Mouse (Mus musculus) lung, embryonic 15.5 days (tissue): ENCODE data around the gene Pcgf2. TPM values are rescaled to one million over a fixed set of nuclear protein-coding genes. Genes with fewer than 3 reads are reported as not detected.

ENCODE experiments used
- ATAC-seq: fragments of 200-750 bp; cut with Nextera tagmentation; 2 replicates; pipeline ENCODE4 v1.8.0; 2017; ENCODE audit warnings: moderate number of reproducible peaks, borderline replicate concordance; ENCODE audit not compliant: low FRiP score, low TSS enrichment; ENCODE audit errors: extremely low read depth
- H3K27ac ChIP-seq: fragments of 300-500 bp; sonication (generic); 2 replicates; pipeline ENCODE4 v1.5.1; 2015; ENCODE audit warnings: moderate library complexity, mild to moderate bottlenecking, inconsistent platforms
- H3K27me3 ChIP-seq: fragments of 300-500 bp; sonication (generic); 2 replicates; pipeline ENCODE4 v1.6.1; 2015; ENCODE audit warnings: inconsistent platforms
- H3K36me3 ChIP-seq: fragments of 300-500 bp; sonication (generic); 2 replicates; pipeline ENCODE4 v1.6.1; 2015; ENCODE audit warnings: inconsistent platforms
- H3K4me1 ChIP-seq: fragments of 300-500 bp; sonication (generic); 2 replicates; pipeline ENCODE4 v1.6.1; 2015; ENCODE audit warnings: inconsistent platforms
- H3K4me2 ChIP-seq: fragments of 300-500 bp; sonication (generic); 2 replicates; pipeline ENCODE4 v1.6.1; 2015; ENCODE audit warnings: inconsistent platforms, mild to moderate bottlenecking, moderate library complexity
- H3K4me3 ChIP-seq: fragments of 300-500 bp; sonication (generic); 2 replicates; pipeline ENCODE4 v1.5.1; 2015; ENCODE audit warnings: mild to moderate bottlenecking, inconsistent platforms
- H3K9ac ChIP-seq: fragments of 300-500 bp; sonication (generic); 2 replicates; pipeline ENCODE4 v1.6.1; 2015; ENCODE audit warnings: inconsistent platforms
- H3K9me3 ChIP-seq: fragments of 300-500 bp; sonication (generic); 2 replicates; pipeline ENCODE4 v1.6.1; 2016; ENCODE audit warnings: inconsistent platforms
- WGBS: fragments of 180-500 bp; shearing (Covaris S2); methylation state at CpG from one replicate; pipeline ENCODE4 v1.1.7; 2015; 5-methylcytosine and 5-hydroxymethylcytosine counted together
- polyA plus RNA-seq: library from polyadenylated mRNA; unstranded; fragments of >200 nt; fragmentation: Nextera tagmentation; extraction: Ambion mirVana; gene quantifications from 2 replicates; pipeline ENCODE4 v1.2.1, GENCODE M21; 2015

Gene Pcgf2
- polyA plus RNA-seq, 1 experiment from 2014 or later, result 13.2 TPM

- no peaks in the 10 kb centered on the region for H3K9me3 ChIP-seq
- peaks cover 69% of the 10 kb centered on the region for H3K36me3 ChIP-seq
- H3K9ac ChIP-seq, result no peak overlapping the region
- 72% methylated on average over 11 of the region's 11 CpGs for WGBS
- H3K4me1 ChIP-seq, result peaks cover 50% of the 10 kb centered on the region
- no peak overlapping the region for H3K27ac ChIP-seq
- no peak overlapping the region for H3K4me3 ChIP-seq
- no peak overlapping the region for H3K4me2 ChIP-seq
- H3K27me3 ChIP-seq, result no peaks in the 10 kb centered on the region
- no peak for ATAC-seq
These were observed 27.1 kb downstream of the Pcgf2 start for GRCm38 (mm10) chr11:97673148-97673547.

GRCm38 (mm10) chr11:97671177-97671527 is 29.1 kb downstream of the Pcgf2 start:
- no peak for ATAC-seq
- Histone ChIP-seq H3K36me3 (peaks cover 69% of the 10 kb centered on the region), H3K27ac (no peak overlapping the region), H3K27me3 (no peaks in the 10 kb centered on the region), H3K9me3 (no peaks in the 10 kb centered on the region), H3K4me2 (no peak overlapping the region), H3K9ac (no peak overlapping the region), H3K4me3 (no peak overlapping the region), H3K4me1 (peaks cover 37% of the 10 kb centered on the region)
- 58% methylated on average over 2 of the region's 2 CpGs for WGBS

GRCm38 (mm10) chr11:97670234-97671176 is 29.8 kb downstream of the Pcgf2 start:
- peaks cover 32% of the 10 kb centered on the region for H3K4me1 ChIP-seq
- H3K27me3 ChIP-seq, result no peaks in the 10 kb centered on the region
- no peak for ATAC-seq
- WGBS, result 39% methylated on average over 13 of the region's 13 CpGs
- H3K9me3 ChIP-seq, result no peaks in the 10 kb centered on the region
- H3K27ac ChIP-seq, result peak overlapping the region; percentile 77
- H3K4me3 ChIP-seq, result no peak overlapping the region
- peak overlapping the region; percentile 5; the same call in 1 of the 2 replicates for H3K4me2 ChIP-seq
- 0 out of 2 replicates have a peak overlapping the region, but pooled peaks have one; percentile 20 for H3K9ac ChIP-seq
- H3K36me3 ChIP-seq, result peaks cover 73% of the 10 kb centered on the region

GRCm38 (mm10) chr11:97669829-97670228 is 30.5 kb downstream of the Pcgf2 start:
- Histone ChIP-seq H3K27ac (peak overlapping the region; percentile 77), H3K9me3 (no peaks in the 10 kb centered on the region), H3K4me1 (peaks cover 39% of the 10 kb centered on the region), H3K4me3 (no peak overlapping the region), H3K9ac (no peak overlapping the region), H3K27me3 (no peaks in the 10 kb centered on the region), H3K4me2 (peak overlapping the region; percentile 5; the same call in 1 of the 2 replicates), H3K36me3 (peaks cover 71% of the 10 kb centered on the region)
- peak; percentile 67; the same call in 1 of the 2 replicates for ATAC-seq
- WGBS, result 4% methylated on average over 6 of the region's 6 CpGs

GRCm38 (mm10) chr11:97669268-97669667 is 31.0 kb downstream of the Pcgf2 start:
- peaks cover 44% of the 10 kb centered on the region for H3K4me1 ChIP-seq
- no peak overlapping the region for H3K9ac ChIP-seq
- 46% methylated on average over 15 of the region's 15 CpGs for WGBS
- no peaks in the 10 kb centered on the region for H3K9me3 ChIP-seq
- peak overlapping the region; percentile 77 for H3K27ac ChIP-seq
- H3K4me2 ChIP-seq, result no peak overlapping the region; the same call in 1 of the 2 replicates
- no peak overlapping the region for H3K4me3 ChIP-seq
- peaks cover 65% of the 10 kb centered on the region for H3K36me3 ChIP-seq
- H3K27me3 ChIP-seq, result no peaks in the 10 kb centered on the region
- ATAC-seq, result no peak

- H3K4me1 ChIP-seq, result peaks cover 45% of the 10 kb centered on the region
- H3K27me3 ChIP-seq, result no peaks in the 10 kb centered on the region
- H3K9ac ChIP-seq, result no peak overlapping the region
- no peak overlapping the region for H3K27ac ChIP-seq
- no peak for ATAC-seq
- no peaks in the 10 kb centered on the region for H3K9me3 ChIP-seq
- no peak overlapping the region for H3K4me3 ChIP-seq
- 85% methylated on average over 7 of the region's 7 CpGs for WGBS
- no peak overlapping the region for H3K4me2 ChIP-seq
- H3K36me3 ChIP-seq, result peaks cover 55% of the 10 kb centered on the region
These were observed 32.1 kb downstream of the Pcgf2 start for GRCm38 (mm10) chr11:97668160-97668559.

- no peak for ATAC-seq
- no peak overlapping the region for H3K27ac ChIP-seq
- peaks cover 43% of the 10 kb centered on the region for H3K36me3 ChIP-seq
- 74% methylated on average over 15 of the region's 15 CpGs for WGBS
- peaks cover 5% of the 10 kb centered on the region for H3K27me3 ChIP-seq
- no peak overlapping the region for H3K9ac ChIP-seq
- H3K9me3 ChIP-seq, result no peaks in the 10 kb centered on the region
- no peak overlapping the region for H3K4me2 ChIP-seq
- H3K4me1 ChIP-seq, result peaks cover 55% of the 10 kb centered on the region
- H3K4me3 ChIP-seq, result no peak overlapping the region
These were observed 33.5 kb downstream of the Pcgf2 start for GRCm38 (mm10) chr11:97666794-97667193.

GRCm38 (mm10) chr11:97666221-97666620 is 34.1 kb downstream of the Pcgf2 start:
- no peak overlapping the region for H3K4me2 ChIP-seq
- peaks cover 38% of the 10 kb centered on the region for H3K36me3 ChIP-seq
- ATAC-seq, result no peak
- WGBS, result 86% methylated on average over 7 of the region's 7 CpGs
- H3K4me3 ChIP-seq, result no peak overlapping the region
- no peak overlapping the region for H3K9ac ChIP-seq
- H3K27me3 ChIP-seq, result peaks cover 11% of the 10 kb centered on the region
- H3K4me1 ChIP-seq, result peaks cover 61% of the 10 kb centered on the region
- H3K9me3 ChIP-seq, result no peaks in the 10 kb centered on the region
- H3K27ac ChIP-seq, result no peak overlapping the region

- 88% methylated on average over 13 of the region's 13 CpGs for WGBS
- Histone ChIP-seq H3K4me1 (peaks cover 63% of the 10 kb centered on the region), H3K9me3 (no peaks in the 10 kb centered on the region), H3K9ac (no peak overlapping the region), H3K4me3 (0 out of 2 replicates have a peak overlapping the region, but pooled peaks have one; percentile 93), H3K27me3 (peaks cover 15% of the 10 kb centered on the region), H3K27ac (no peak overlapping the region), H3K4me2 (peak overlapping the region; percentile 86), H3K36me3 (peaks cover 30% of the 10 kb centered on the region)
- no peak for ATAC-seq
These were observed 34.9 kb downstream of the Pcgf2 start for GRCm38 (mm10) chr11:97665431-97665830.

- peaks cover 15% of the 10 kb centered on the region for H3K27me3 ChIP-seq
- peak overlapping the region; percentile 94; the same call in 1 of the 2 replicates for H3K27ac ChIP-seq
- peak overlapping the region; percentile 93 for H3K4me3 ChIP-seq
- peak overlapping the region; percentile 89 for H3K9ac ChIP-seq
- no peak for ATAC-seq
- H3K9me3 ChIP-seq, result no peaks in the 10 kb centered on the region
- WGBS, result 28% methylated on average over 6 of the region's 6 CpGs
- peaks cover 26% of the 10 kb centered on the region for H3K36me3 ChIP-seq
- peaks cover 58% of the 10 kb centered on the region for H3K4me1 ChIP-seq
- peak overlapping the region; percentile 86 for H3K4me2 ChIP-seq
These were observed 35.5 kb downstream of the Pcgf2 start for GRCm38 (mm10) chr11:97664771-97665240.

- Histone ChIP-seq H3K4me3 (peak overlapping the region; percentile 93), H3K4me2 (peak overlapping the region; percentile 86), H3K9me3 (no peaks in the 10 kb centered on the region), H3K9ac (peak overlapping the region; percentile 89), H3K27me3 (peaks cover 15% of the 10 kb centered on the region), H3K27ac (peak overlapping the region; percentile 94), H3K36me3 (peaks cover 26% of the 10 kb centered on the region), H3K4me1 (peaks cover 58% of the 10 kb centered on the region)
- WGBS, result 2% methylated on average over 6 of the region's 8 CpGs
- no peak for ATAC-seq
These were observed 36.0 kb downstream of the Pcgf2 start for GRCm38 (mm10) chr11:97664339-97664665.
